Mouse (Mus musculus): ENCODE measurements around the gene Rab40c.

The Rab40c gene

GRCm38 (mm10) chr17:25946349-25946748, 26.8 kb upstream of the Rab40c start:
- no peak for DNase-seq (ENCODE audit: low spot score in 2 of 2)

DNA sequence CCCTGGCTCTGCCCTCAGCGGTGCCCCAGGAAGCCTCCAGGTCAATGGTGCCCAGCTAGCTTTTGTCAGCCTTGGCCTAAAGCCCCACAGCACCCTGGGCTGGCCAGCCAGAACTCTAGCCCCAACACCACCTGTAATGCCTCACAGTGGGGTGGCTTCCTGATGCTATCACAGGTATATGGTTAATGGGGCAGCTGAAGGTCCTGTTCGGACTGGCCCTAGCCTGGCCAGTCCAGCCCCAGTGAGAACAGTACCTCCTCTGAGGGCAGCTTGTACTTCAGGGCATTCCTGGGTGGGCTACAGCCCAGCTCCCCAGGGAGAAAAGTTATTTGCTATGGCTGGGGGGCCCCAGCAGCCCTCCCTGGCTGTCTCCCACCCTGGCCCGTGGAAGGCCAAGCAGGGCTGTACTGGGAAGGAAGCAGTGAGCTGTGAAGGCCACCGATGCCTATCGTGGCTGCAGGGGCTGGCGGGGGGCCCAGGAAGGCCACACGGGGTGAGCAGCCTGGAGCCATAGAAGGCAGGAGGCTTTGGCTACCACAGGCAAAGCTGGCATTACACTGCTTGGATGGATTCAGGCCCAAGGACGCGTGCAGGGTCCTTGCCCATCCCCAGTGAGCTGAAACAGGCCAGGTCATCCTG, 26.1 kb upstream of the Rab40c start:
- DNase-seq (ENCODE audit: low spot score in 2 of 2), result no peak

DNA sequence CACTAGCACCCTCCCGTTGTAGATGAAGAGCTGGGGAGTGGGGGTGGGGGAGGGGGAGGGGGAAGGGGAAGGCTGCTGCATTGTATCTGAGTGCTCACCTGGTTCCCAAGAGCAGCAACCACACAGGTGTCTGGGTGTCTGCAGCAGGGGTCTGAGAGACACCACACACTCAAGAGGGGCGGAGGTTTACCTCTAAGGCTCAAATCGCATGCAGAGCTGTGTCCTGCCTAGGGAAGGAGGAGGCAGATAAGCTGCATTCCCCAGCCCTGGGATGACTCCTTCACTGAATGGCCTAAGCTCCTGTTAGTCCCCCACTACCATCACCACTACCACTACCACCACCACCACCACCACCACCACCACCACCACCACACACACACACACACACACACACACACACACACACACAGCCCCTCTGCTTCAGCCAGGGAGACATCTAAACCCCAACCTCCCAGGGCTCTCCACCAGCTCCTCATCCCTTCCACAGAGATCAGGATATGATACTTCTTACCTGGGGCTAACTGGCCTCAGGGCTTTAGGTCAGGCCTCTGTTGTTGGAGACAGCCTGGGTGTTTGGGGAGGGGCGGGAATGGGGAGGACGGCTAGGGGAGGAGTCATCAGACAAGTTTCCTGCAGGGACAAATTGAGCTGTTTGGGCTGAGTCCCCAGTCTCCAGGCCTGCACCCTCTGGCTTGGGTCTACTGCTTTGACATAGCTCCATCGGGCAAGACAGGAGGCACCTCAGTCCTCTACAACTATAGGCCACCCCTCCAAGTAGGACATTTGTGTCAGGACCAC, 25.0 kb upstream of the Rab40c start, which contains the start of the genes Pigq and Nhlrc4:
TSS of gene Pigq (minus strand) at position 571 of the 798 bp plus-strand sequence.
TSS of gene Nhlrc4 (minus strand) at position 596 of the 798 bp plus-strand sequence.
- no peak for DNase-seq (ENCODE audit: low spot score in 2 of 2)

- DNase-seq (ENCODE audit: low spot score in 2 of 2), result no peak
These were observed 24.2 kb upstream of the Rab40c start for GRCm38 (mm10) chr17:25943769-25944168.

- DNase-seq (ENCODE audit: low spot score in 2 of 2), result no peak
These were observed 23.7 kb upstream of the Rab40c start for GRCm38 (mm10) chr17:25943221-25943620.

DNA sequence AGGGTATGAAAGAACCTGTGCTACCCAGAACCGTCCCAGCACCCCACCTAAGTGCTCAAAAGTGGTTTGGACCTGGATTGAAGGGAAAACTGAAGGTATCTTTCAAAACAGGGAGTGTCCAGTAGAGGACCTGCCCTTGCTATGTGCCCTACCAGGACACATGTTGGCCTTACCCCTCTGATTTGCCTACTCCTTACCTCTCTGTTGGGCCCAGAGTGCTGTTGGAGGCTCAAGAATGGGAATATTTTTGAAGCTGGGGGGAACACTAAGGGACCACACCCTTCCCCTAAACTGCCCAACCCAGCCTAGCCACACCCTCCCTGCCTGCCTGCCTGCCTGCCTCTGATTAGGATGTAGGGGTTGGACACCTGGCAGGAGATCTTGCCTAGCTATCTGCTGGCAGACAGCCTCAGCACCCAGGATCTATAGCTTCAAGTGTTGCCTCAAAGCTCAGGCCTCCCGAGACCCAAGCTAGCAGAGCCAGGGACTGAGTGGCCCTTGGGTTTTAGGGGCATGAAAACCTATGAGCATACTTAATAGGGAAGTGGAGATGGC, 23.1 kb upstream of the Rab40c start:
- no peak for DNase-seq (ENCODE audit: low spot score in 2 of 2)

- DNase-seq (ENCODE audit: low spot score in 2 of 2), result peak; percentile 65 to 84
These were observed 22.1 kb upstream of the Rab40c start for GRCm38 (mm10) chr17:25941511-25942241.

GRCm38 (mm10) chr17:25934526-25934925, 15.0 kb upstream of the Rab40c start:
- DNase-seq (ENCODE audit: low spot score in 2 of 2), result no peak

DNA sequence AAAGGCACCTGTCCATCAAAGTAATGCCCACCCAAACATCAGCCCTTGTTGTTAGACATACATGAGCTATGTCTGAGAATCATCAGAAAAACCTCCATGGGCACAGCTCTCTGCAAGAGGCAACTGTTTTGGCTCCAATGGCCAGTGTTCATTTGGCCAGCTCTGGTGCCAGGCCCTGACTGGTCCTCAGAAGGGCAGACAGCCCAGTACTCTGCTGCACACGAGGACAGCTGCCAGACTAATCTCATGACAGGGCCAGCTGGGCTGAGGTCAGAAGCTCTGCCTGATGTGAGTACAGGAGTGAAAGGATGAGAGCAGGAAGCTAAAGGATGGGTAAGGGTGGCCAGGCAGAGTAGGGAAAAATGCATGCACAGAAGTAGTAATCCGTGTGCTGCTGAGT, 5.8 kb upstream of the Rab40c start:
- peak in 1 of 2 experiments; percentile 50 for DNase-seq (ENCODE audit: low spot score in 2 of 2)

DNA sequence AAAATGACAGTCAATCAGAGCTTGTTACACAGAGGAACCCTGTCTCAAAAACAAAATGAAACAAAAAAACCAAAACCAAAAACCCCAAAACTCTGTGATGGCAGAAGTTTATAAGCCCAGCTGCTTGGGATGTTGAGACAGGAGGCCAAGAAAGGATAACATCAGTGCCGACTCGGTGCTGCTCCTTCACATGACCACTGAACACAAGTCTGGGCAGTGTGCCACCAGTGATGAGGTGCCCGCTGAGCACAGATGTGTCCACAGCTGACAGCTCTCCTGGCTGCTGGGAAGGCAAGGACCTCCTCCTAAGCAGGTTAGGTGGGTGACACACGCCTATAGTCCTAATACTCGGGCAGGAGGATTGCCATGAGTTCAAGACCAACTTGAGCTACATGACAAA, 2.6 kb upstream of the Rab40c start:
- no peak for DNase-seq (ENCODE audit: low spot score in 2 of 2)

DNA sequence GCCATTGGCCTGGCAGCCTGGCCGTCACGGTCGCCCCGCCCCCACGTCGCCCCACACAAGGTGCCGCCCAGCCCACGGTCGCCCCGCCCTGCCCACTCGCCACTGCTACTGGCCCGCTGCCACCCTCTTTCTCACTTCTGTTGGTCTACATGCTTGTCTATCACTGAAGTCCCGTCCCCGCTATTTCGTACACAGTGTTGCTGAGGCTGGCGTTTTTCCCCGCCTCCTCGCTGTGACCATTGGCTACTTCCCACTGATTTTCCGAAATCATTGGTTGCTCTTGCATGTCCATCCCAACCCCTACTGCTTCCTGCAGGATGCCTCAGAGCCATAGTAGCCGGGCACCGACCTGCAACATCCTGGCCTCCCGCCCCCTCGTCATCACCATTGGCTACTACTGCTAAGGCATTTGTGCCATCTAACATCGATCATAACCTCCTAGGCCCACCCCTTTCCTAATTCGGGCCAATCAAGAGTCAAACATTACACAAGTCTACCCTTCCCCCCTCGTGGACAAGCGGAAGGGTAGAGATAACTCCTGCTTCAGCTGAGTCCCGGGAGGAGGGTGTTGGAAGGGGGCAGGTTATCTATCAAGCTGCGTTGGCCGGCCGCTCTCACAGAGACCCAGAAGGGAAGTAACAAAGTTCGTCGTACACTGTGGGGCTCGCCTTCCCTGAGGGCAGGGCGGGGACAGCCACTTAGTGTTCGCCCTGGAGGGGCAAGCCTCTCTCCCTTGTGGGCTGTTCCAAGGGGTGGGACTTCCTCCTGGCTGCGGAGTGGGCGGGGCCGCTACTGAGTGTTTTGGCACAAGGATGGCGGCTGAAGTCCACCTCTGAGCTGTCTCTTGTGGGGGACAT, 487 bp upstream of the Rab40c start:
- peak; percentile 100 for DNase-seq (ENCODE audit: low spot score in 2 of 2)

GRCm38 (mm10) chr17:25918037-25918750, 1.3 kb downstream of the Rab40c start:
- DNase-seq (ENCODE audit: low spot score in 2 of 2), result no peak

DNA sequence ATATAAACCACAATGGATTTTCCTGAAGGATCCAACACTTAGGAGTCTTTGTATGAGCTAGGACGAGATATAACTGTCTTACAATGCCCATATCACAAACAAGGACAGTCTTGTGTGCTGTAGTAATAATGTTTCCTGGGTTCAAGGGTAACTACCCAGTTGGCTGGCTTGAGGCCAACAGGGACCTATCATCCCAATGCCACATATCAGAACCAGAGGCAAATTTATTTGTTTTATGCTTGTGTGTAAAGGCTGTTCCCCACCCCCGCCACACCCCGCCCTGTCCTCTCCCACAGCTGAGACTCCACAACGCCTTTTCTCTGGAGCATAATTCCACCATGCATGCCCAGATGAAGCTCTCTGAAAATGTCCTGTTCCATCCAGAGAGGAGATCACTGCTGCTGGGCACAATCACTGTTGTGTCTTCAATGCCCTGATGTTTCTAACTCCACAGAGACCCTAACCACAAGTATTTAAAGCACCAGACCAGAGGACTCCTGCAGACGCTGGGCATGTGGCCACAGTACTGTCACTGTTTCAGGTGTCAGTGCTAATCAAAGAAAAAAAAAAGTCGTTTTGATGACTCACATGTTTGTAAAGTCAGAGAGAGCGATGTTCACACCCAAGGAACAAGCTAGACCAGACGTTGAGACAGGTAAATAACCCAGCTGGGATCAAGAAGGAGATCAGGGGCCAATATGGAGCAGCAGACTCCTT, 2.4 kb downstream of the Rab40c start:
- no peak for DNase-seq (ENCODE audit: low spot score in 2 of 2)

DNA sequence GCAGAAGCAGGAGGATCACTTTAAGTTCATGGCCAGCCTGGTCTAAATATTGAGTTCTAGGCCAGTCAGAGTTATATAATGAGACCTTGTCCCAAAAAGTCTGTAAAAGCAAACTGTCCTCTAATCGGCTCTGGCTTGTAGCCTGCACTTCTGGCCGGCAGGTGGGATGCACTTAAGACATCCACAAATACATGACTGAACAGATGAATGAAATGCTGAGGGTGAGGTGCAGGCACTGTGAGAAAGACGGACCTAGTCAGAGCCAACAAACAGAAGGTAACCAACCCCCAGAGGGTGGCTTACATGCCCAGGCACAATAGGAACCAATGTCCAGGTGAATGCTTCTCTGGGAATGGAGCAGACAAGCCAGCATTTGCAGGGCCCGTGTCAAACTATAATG, 5.2 kb downstream of the Rab40c start:
- no peak for DNase-seq (ENCODE audit: low spot score in 2 of 2)

GRCm38 (mm10) chr17:25913877-25914275, 5.7 kb downstream of the Rab40c start:
- no peak for DNase-seq (ENCODE audit: low spot score in 2 of 2)

DNA sequence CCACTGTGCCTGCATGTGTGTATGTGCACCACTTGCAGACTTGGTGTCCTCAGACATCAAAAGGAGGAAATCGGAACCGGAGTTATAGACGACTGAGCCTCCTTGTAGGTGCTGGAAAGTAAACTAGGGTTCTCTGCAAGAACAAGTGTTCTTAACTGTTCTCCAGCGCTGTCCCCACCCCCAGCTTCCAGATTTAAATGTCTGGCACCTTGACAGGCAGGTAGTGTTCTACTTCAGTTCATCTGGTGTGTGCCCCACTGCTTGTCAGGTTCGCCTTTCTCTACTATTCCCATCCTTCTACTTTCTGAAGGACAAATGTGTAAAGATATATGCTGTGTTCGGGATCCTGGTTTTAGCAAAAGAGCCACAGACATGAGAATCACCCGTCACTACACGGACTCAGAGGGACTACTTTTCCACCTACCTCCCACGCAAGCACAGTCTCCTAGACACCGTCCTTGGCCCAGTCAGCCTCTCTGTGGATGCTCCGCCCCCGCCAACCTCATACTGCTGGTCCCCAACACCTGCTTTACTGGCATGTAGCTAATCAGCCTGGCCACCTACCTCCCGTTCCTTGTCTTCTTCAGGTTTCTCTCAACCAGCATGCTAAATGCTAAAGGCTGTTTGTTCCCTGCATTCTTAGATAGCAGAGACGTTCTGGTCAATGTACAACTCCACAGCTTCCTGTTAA, 6.2 kb downstream of the Rab40c start:
- no peak for DNase-seq (ENCODE audit: low spot score in 2 of 2)

GRCm38 (mm10) chr17:25911816-25912215, 7.7 kb downstream of the Rab40c start:
- DNase-seq (ENCODE audit: low spot score in 2 of 2), result no peak

GRCm38 (mm10) chr17:25907640-25908039, 11.9 kb downstream of the Rab40c start:
- DNase-seq (ENCODE audit: low spot score in 2 of 2), result no peak

GRCm38 (mm10) chr17:25903061-25903460, 16.5 kb downstream of the Rab40c start:
- DNase-seq (ENCODE audit: low spot score in 2 of 2), result no peak

All from cerebellum, postnatal 4 days (tissue).